Mouse (Mus musculus) CH12.LX (cell line): ENCODE measurements around the gene Cdc14a. TPM values are rescaled to one million over a fixed set of nuclear protein-coding genes. Genes with fewer than 3 reads are reported as not detected.

Experiments used
- DNase-seq: peaks from one replicate; pipeline ENCODE4 v3.0.0-alpha.2; 2013; ENCODE audit errors: extremely low read depth
- H3K27ac ChIP-seq: 2 replicates; pipeline ENCODE4 v1.5.1; 2012; ENCODE audit warnings: low read depth, mild to moderate bottlenecking, control low read depth, moderate library complexity; ENCODE audit not compliant: insufficient read depth
- H3K27me3 ChIP-seq: replicated peaks from 2 replicates; pipeline ENCODE3; 2012; ENCODE audit warnings: inconsistent platforms
- H3K36me3 ChIP-seq, 2 experiments: replicated peaks in 1 of 2; 2 replicates each; pipeline versions ENCODE3 to v1.6.1; 2012; ENCODE audit warnings: inconsistent platforms in 1 of 2, low read length in 1 of 2, mild to moderate bottlenecking in 1 of 2, mixed read lengths in 1 of 2, moderate library complexity in 1 of 2; ENCODE audit not compliant: control insufficient read depth in 1 of 2, insufficient read depth in 1 of 2
- H3K4me1 ChIP-seq, 2 experiments: 2 replicates each; pipeline ENCODE4 v1.6.1; 2012; ENCODE audit warnings: inconsistent platforms in 1 of 2, moderate library complexity in 1 of 2; ENCODE audit not compliant: insufficient read depth in 2 of 2, control insufficient read depth in 1 of 2
- H3K4me2 ChIP-seq: 2 replicates; pipeline ENCODE4 v1.6.1; 2012; ENCODE audit warnings: low read depth, mild to moderate bottlenecking, control low read depth; ENCODE audit not compliant: poor library complexity, insufficient read depth, severe bottlenecking
- H3K4me3 ChIP-seq, 3 experiments: fragments of 150-350 bp in 1 of 3; sonication (generic) in 1 of 3; replicated peaks in 1 of 3; 2 replicates each; pipeline versions ENCODE3 to v1.5.1; 2011 to 2012; ENCODE audit warnings: low read depth in 2 of 3, low read length in 2 of 3, mild to moderate bottlenecking in 2 of 3, moderate library complexity in 2 of 3, control low read depth in 1 of 3, improper control_type of control experiment in 1 of 3, inconsistent platforms in 1 of 3, mixed read lengths in 1 of 3; ENCODE audit not compliant: poor library complexity in 1 of 3
- H3K79me2 ChIP-seq: replicated peaks from 2 replicates; pipeline ENCODE4 v1.6.1; 2012; ENCODE audit warnings: mild to moderate bottlenecking, moderate library complexity; ENCODE audit not compliant: control insufficient read depth, poor library complexity, insufficient read depth, severe bottlenecking; ENCODE audit errors: extremely low read depth
- H3K9ac ChIP-seq: 2 replicates; pipeline ENCODE4 v1.6.1; 2012; ENCODE audit warnings: low read depth, mild to moderate bottlenecking, control low read depth, moderate library complexity; ENCODE audit not compliant: insufficient read depth
- H3K9me3 ChIP-seq: replicated peaks from 2 replicates; pipeline ENCODE3; 2012; ENCODE audit warnings: low read length, inconsistent platforms, mixed read lengths
- CTCF ChIP-seq, 2 experiments: IDR thresholded peaks in 1 of 2; conservative IDR thresholded peaks in 1 of 2; 2 replicates each; pipeline ENCODE4 v1.5.1; 2011 to 2012; ENCODE audit warnings: low read depth in 2 of 2, low read length in 2 of 2, improper control_type of control experiment in 1 of 2, inconsistent platforms in 1 of 2, mild to moderate bottlenecking in 1 of 2, moderate library complexity in 1 of 2
- E2F4 ChIP-seq: IDR thresholded peaks from 2 replicates; pipeline ENCODE4 v1.6.1; 2011; ENCODE audit warnings: low read depth, low read length, improper control_type of control experiment; ENCODE audit not compliant: insufficient replicate concordance
- ELF1 ChIP-seq: IDR thresholded peaks from 2 replicates; pipeline ENCODE4 v1.6.1; 2014; ENCODE audit warnings: low read depth, mild to moderate bottlenecking, inconsistent platforms, low read length, improper control_type of control experiment
- EP300 ChIP-seq: IDR thresholded peaks from 2 replicates; pipeline ENCODE4 v1.6.1; 2011; ENCODE audit warnings: low read length, improper control_type of control experiment
- GABPA ChIP-seq: IDR thresholded peaks from 2 replicates; pipeline ENCODE4 v1.6.1; 2012; ENCODE audit warnings: low read depth, low read length, improper control_type of control experiment, inconsistent platforms; ENCODE audit not compliant: insufficient replicate concordance
- HCFC1 ChIP-seq: IDR thresholded peaks from 2 replicates; pipeline ENCODE4 v1.6.1; 2012; ENCODE audit warnings: low read depth, mild to moderate bottlenecking, inconsistent platforms, low read length, improper control_type of control experiment
- IRF4 ChIP-seq: IDR thresholded peaks from 2 replicates; pipeline ENCODE4 v1.6.1; 2014; ENCODE audit warnings: low read depth, mild to moderate bottlenecking, inconsistent platforms, low read length, improper control_type of control experiment
- JUND ChIP-seq: conservative IDR thresholded peaks from 2 replicates; pipeline ENCODE4 v1.6.1; 2011; ENCODE audit warnings: low read depth, low read length, improper control_type of control experiment
- KAT2A ChIP-seq: IDR thresholded peaks from 2 replicates; pipeline ENCODE4 v1.6.1; 2012; ENCODE audit warnings: low read length, improper control_type of control experiment, inconsistent platforms; ENCODE audit not compliant: insufficient replicate concordance
- MAX ChIP-seq: IDR thresholded peaks from 2 replicates; pipeline ENCODE4 v1.6.1; 2011; ENCODE audit warnings: low read length, improper control_type of control experiment
- MAZ ChIP-seq: IDR thresholded peaks from 2 replicates; pipeline ENCODE4 v1.6.1; 2012; ENCODE audit warnings: low read depth, mild to moderate bottlenecking, inconsistent platforms, low read length, improper control_type of control experiment, moderate library complexity
- MEF2A ChIP-seq: IDR thresholded peaks from 2 replicates; pipeline ENCODE4 v1.6.1; 2014; ENCODE audit warnings: low read depth, mild to moderate bottlenecking, inconsistent platforms, low read length, improper control_type of control experiment, borderline replicate concordance
- MXI1 ChIP-seq: IDR thresholded peaks from 2 replicates; pipeline ENCODE4 v1.6.1; 2011; ENCODE audit warnings: mild to moderate bottlenecking, low read depth, low read length, improper control_type of control experiment
- NELFE ChIP-seq: IDR thresholded peaks from 2 replicates; pipeline ENCODE4 v1.6.1; 2011; ENCODE audit warnings: low read depth, low read length, improper control_type of control experiment
- RAD21 ChIP-seq: IDR thresholded peaks from 2 replicates; pipeline ENCODE4 v1.6.1; 2011; ENCODE audit warnings: low read depth, mild to moderate bottlenecking, low read length, improper control_type of control experiment, moderate library complexity
- SIN3A ChIP-seq: IDR thresholded peaks from 2 replicates; pipeline ENCODE4 v1.6.1; 2012; ENCODE audit warnings: low read length, improper control_type of control experiment, inconsistent platforms
- TBP ChIP-seq: conservative IDR thresholded peaks from 2 replicates; pipeline ENCODE4 v1.6.1; 2011; ENCODE audit warnings: low read depth, low read length, improper control_type of control experiment
- TCF12 ChIP-seq: IDR thresholded peaks from 2 replicates; pipeline ENCODE4 v1.6.1; 2014; ENCODE audit warnings: low read depth, mild to moderate bottlenecking, inconsistent platforms, low read length, improper control_type of control experiment
- USF1 ChIP-seq: IDR thresholded peaks from 2 replicates; pipeline ENCODE4 v1.6.1; 2014; ENCODE audit warnings: low read depth, mild to moderate bottlenecking, inconsistent platforms, low read length, improper control_type of control experiment
- USF2 ChIP-seq: conservative IDR thresholded peaks from 2 replicates; pipeline ENCODE4 v1.6.1; 2011; ENCODE audit warnings: low read depth, low read length, improper control_type of control experiment
- ZC3H11A ChIP-seq: IDR thresholded peaks from 2 replicates; pipeline ENCODE4 v1.6.1; 2012; ENCODE audit warnings: low read depth, mild to moderate bottlenecking, inconsistent platforms, low read length, improper control_type of control experiment
- ZNF384 ChIP-seq: IDR thresholded peaks from 2 replicates; pipeline ENCODE4 v1.6.1; 2012; ENCODE audit warnings: low read depth, low read length, improper control_type of control experiment, inconsistent platforms
- dilution Hi-C: fragments of 300-500 bp; cut with MboI; formaldehyde crosslinking; loops from 2 replicates; pipeline ENCODE4 v1.14.3; 2020; ENCODE audit warnings: low sequenced_read_pairs; ENCODE audit not compliant: extremely low pct_unique_long_range_greater_than_20kb, extremely low pct_ligation_motif_present
- in situ Hi-C: fragments of 300-500 bp; cut with MboI; formaldehyde crosslinking; loops from 3 replicates; pipeline ENCODE4 v1.14.3; 2019; ENCODE audit warnings: low sequenced_read_pairs, low pct_ligation_motif_present, low pct_unique_long_range_greater_than_20kb, mixed read lengths
- polyA plus RNA-seq: library from polyadenylated mRNA; unstranded; fragments of >175 nt; gene quantifications from 2 replicates; pipeline ENCODE4 v1.2.1, GENCODE M21; 2012; ENCODE audit warnings: low read depth; ENCODE audit not compliant: insufficient read length
- total RNA-seq, 2 experiments: library from RNA; depleted of rRNA; stranded (reverse); fragments of 300-350 nt in 1 of 2; fragments of >200 nt in 1 of 2; gene quantifications; 2 replicates each; pipeline ENCODE4 v1.2.3; 2012 to 2014

Cdc14a gene
- total and polyA plus RNA-seq, 3 experiments = 9.4 to 12.1 (median 9.8) TPM

DNA sequence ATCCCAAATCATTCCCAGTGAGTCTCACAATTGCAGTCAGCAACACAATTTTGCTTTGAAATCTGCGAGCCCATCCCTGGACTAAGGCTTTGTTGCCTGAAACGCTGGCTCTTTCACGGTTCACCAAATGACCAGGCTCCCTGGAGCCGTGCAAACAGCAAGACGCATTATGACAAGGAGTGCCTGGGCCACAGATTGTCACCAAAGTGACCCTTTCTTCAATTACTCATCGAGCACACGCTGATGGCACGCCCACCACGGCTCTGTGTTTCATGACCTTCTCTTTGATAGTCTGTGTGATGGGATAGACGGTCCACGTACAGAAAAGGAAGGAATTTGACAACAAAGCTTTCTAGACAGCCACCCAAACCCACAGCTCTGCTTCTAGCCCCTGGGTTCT lies 78.6 kb downstream of the Cdc14a start:
- TF ChIP-seq ZC3H11A (no peak), IRF4 (no peak), CTCF (conservative IDR thresholded peaks at IDR 0.05 in 1 of 2, IDR thresholded peaks at IDR 0.05 in 1 of 2; ENCODE audit: low read depth in 2 of 2, low read length in 2 of 2) (no peak), NELFE (no peak), TBP (no peak), SIN3A (no peak), USF1 (no peak), MAX (no peak), MAZ (no peak), JUND (no peak), TCF12 (no peak), ELF1 (no peak), MXI1 (no peak), KAT2A (no peak)
- Histone ChIP-seq H3K9me3 (no peaks in the 10 kb centered on the region), H3K27me3 (no peaks in the 10 kb centered on the region), H3K27ac (no peak overlapping the region), H3K36me3 (peaks cover 21 to 52% of the 10 kb centered on the region in 2 experiments), H3K79me2 (no peaks in the 10 kb centered on the region), H3K4me2 (no peak overlapping the region), H3K4me1 (0 out of 4 replicates have a peak, but pooled peaks cover 0 to 2% of the 10 kb centered on the region in 2 experiments), H3K4me3 (no peak overlapping the region), H3K9ac (no peak overlapping the region)
- in situ Hi-C loops (loop anchor here (25.0 kb wide), 3 partner anchors 242 to 492 kb away; partner anchors contain the start of gene Sass6), dilution Hi-C loops (no loop called here)
- no peak for DNase-seq

DNA sequence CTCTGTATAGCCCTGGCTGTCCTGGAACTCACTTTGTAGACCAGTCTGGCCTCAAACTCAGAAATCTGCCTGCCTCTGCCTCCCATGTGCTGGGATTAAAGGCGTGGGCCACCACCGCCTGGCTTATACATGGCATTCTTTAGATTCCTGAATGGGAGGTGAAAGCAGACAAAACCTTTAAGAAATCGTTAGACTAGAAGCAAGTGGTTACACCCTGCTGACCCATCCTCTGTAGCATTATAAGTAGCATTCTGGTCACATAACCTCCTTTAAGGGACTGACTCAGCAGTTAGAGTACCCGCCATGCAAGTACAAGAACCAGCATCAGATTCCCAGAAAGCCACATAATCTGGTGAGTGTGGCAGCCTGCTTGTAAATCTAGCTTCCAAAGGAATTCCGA lies 81.6 kb downstream of the Cdc14a start:
- no peak for TF ChIP-seq RAD21
- no peak for TF ChIP-seq KAT2A
- TF ChIP-seq EP300 = no peak
- no peak for TF ChIP-seq USF2
- no peak for TF ChIP-seq SIN3A
- TF ChIP-seq MEF2A = no peak
- TF ChIP-seq HCFC1 = no peak
- TF ChIP-seq MAZ = no peak
- TF ChIP-seq NELFE = no peak
- TF ChIP-seq CTCF (conservative IDR thresholded peaks at IDR 0.05 in 1 of 2, IDR thresholded peaks at IDR 0.05 in 1 of 2; ENCODE audit: low read depth in 2 of 2, low read length in 2 of 2) = no peak
- no peak for TF ChIP-seq ZC3H11A
- TF ChIP-seq E2F4 = no peak
- no peak for TF ChIP-seq GABPA
- TF ChIP-seq ZNF384 = no peak
- Histone ChIP-seq H3K79me2 (no peaks in the 10 kb centered on the region), H3K36me3 (peaks cover 21 to 60% of the 10 kb centered on the region in 2 experiments), H3K27me3 (no peaks in the 10 kb centered on the region), H3K9ac (no peak overlapping the region), H3K4me3 (no peak overlapping the region), H3K9me3 (no peaks in the 10 kb centered on the region), H3K4me2 (no peak overlapping the region), H3K27ac (no peak overlapping the region), H3K4me1 (peaks cover 0 to 4% of the 10 kb centered on the region in 2 experiments; a peak in 1 of 4 replicates)
- no peak for DNase-seq
- in situ Hi-C loops (loop anchor here (25.0 kb wide), 3 partner anchors 245 to 495 kb away; partner anchors contain the start of gene Sass6), dilution Hi-C loops (no loop called here)
